Mouse (Mus musculus): ENCODE results near the gene Zfp422.

Gene Zfp422

DNA sequence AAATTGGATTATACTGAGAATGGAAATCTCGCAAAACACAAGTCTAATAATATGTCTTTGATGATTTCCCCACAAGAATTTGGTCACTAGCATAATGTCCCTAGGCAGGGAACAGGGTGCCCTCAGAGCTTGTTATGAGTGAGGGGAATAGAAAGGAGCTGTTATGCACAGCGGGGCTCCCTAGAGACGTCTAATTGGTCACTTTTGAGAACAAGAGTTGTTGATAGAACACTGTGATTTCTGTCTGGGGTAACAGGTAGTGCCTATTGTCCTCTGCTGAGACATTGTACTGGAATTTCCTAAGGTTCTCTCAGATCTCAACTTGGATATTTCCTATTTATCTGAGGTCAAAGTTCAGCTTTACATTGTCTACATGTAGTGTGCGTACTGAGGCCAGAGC, 44.7 kb downstream of the Zfp422 start, which contains the start of gene Olfr215:
Gene Olfr215, minus strand, starts transcription at position 101 of the 400 bp plus-strand sequence.
- DNase-seq (ENCODE audit: low read depth in 1 of 2, low spot score in 2 of 2) = no peak

Data from monocyte, adult 2 months (primary cell).